Mouse (Mus musculus): Measurements from ENCODE around the gene Wsb2.
"Not testable (repeated sequence)": the region's sequence is repeated elsewhere in the genome, so short reads cannot be mapped to it uniquely, and the experiment has no call there.

- TF ChIP-seq CTCF, EP300 (IDR thresholded peaks at IDR 0.05; ENCODE audit: low read depth): not testable (repeated sequence)
These were observed 12.6 kb upstream of the Wsb2 start for GRCm38 (mm10) chr5:117344496-117344895.
